Mouse (Mus musculus) regulatory T cell (primary cell): ENCODE results near the gene Jpt2.
"Not testable (repeated sequence)": the region's sequence is repeated elsewhere in the genome, so short reads cannot be mapped to it uniquely, and the experiment has no call there.

Experiments used
- in situ Hi-C: fragments of 300-600 bp; cut with MboI, MseI; formaldehyde crosslinking; loops from one replicate; pipeline ENCODE4 v1.15.1; 2025; ENCODE audit warnings: high pct_unique_total_duplicates

Jpt2 gene

DNA sequence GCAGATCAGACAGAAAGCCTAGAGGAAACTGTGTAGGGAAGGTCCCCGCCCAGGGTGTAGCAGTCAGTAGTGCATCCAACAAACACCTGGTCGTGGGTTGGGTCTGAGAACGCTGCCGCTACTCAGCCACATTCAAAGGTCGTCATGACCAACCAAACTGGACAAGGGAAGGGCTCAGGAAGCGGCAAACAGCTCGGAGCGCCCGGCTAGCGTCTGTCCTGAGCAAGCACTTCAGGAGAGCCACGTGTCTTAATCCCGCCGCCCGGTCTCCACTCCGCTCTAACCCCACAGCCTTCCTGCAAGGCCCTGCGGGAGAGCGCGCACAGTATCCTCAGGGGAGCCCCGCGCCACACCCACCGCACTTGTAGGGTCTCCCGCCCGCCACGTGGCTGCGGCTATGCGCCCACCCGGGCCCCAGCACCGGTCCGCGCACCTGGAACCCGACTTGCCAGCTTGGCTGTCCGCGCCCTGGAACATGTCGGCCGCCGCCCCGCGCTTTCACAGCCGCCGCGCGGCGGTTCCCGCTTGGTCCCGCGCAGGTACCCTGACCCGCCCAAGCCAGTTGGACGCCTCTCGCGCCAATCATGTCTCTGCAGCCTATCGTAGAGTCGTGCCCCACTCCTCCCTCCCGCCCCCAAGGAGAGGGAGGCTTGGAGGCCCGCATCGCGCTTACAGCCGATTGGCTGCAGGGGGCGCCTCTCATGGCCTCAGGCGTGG, at the start of gene Jpt2:
Gene Jpt2, minus strand, starts transcription at position 555 of the 717 bp plus-strand sequence.
- in situ Hi-C loops, result no loop called here

DNA sequence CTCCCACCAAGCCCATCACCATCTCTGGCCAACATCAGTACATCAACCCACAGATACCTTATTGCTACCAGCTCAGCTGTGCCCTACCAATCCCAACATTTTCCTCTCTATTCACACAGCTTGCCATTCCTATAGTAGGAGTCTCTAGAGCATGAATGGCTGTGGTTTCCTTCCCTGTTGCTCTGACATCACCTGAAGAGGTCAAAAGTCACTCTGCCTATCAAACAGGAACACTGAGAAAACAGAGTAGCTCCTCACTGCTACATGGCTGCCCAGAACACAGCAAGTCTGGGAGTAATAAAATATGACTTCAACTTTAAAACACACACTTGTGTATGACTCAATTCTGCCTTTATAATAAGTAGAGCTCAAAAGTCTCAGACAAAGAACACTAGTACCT, 47.0 kb upstream of the Jpt2 start:
- in situ Hi-C loops, result no loop called here

DNA sequence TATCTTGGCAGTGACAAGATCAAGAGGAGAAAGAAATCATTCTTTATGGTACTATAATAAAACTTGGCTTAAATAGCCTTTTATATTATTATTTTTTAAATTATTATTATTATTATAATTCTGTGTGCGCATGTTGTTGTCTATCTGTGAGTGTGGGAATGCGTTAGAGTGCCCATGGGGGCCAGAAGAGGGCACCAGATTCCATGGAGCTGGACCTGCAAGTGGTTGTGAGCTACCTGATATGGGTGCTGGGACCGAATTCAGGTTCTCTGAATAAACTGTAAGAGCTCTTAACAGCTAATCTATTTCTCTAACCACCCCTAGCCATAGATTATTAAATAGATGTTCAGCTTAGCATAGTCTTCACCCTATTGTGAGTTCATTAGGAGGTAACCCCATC, 44.6 kb upstream of the Jpt2 start:
- in situ Hi-C loops, result no loop called here

DNA sequence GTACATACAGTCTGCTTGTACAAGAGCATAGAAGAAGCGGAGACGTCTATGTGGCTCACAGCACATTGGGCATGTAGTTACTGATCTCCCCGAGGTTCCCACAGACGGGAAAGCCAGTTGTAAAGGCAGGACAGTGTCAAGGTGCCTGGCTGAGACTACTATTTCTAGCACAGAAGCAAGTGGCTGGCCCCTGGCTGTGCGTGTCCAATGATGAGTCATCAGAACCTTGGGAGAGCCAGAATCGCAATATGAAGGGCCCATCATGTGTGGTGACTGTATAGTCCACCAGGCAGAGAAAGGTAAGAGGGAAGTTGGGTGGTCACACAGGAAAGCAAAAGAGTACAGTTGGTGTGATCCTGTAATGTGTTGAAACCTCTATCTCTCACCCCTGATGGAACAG, 34.2 kb upstream of the Jpt2 start:
- in situ Hi-C loops, result no loop called here

DNA sequence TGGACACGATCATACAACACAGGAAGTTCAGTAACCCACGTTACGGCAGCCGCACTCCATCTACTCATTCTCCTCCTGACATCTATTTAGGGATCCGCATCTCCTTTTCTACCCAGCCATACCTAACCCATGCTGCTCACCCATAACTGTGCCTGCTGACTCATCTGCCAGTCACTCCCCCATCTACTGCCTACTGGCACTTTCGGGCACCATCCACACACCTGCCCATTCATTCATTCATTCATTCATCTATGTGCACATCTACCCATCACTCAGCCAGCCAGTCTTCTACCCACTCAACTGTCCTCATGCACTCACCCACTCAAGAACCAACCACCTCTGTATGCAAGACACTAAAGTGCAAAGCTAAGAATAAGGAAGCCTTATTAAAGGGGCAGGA, 26.7 kb upstream of the Jpt2 start:
- in situ Hi-C loops, result no loop called here

DNA sequence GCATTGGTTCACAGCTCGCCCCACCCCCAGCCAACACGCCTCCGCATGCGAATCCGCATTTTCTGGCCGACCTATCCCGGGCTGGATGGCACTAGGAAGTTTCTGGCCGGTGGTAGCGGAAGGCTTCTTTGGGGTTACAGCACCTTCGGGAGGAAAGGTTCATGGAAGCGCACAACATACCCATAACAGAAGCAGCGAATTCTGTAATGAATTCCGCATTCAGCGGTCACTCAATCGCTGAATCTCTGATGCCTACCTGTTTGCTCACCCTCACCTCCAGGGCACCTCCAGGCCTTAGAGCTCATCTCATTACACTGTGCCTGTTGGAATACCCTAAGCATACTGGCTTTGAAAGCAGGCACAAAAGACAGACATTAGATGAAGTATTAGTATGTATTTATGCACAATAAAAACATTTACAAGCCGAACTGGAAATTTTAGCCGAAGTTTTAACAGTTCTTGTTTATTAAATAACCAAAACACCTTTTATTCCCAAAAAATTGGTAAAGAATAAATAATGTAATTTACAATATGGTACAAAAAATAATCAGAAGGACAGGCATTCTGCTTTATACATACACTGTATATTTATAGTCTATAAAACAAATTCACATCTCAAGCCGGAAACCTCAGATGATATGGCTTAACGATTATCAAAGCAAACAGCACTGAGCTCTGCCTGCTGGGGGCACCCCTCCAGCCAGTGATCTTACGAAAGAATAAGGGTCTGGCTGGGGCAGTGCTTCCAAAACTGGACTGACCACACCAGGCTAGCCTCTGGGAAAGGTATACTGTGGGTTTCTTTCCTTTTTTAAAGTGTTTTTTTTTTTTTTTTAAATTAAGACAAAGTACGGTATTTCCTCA, 595 bp upstream of the Jpt2 start:
- in situ Hi-C loops, result no loop called here

DNA sequence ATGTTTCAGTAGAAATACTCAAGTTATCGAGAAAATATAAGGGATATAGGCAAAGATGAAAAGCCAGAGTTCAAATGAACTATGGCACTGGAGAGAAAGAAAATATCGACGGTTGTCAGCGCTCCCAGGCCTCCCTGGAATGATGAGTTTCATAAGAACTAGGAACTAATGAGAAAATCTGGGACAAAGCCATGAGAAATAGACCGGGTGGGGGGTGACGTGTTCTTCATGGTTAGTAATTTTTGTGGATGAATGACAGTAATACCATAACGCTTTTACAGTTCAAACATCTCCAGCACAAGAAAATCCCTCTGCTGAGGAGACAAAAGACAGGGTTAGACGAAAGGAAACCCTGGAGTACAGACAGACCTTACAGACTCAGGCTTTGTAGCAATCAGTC, 1.1 kb downstream of the Jpt2 start:
- in situ Hi-C loops, result no loop called here

DNA sequence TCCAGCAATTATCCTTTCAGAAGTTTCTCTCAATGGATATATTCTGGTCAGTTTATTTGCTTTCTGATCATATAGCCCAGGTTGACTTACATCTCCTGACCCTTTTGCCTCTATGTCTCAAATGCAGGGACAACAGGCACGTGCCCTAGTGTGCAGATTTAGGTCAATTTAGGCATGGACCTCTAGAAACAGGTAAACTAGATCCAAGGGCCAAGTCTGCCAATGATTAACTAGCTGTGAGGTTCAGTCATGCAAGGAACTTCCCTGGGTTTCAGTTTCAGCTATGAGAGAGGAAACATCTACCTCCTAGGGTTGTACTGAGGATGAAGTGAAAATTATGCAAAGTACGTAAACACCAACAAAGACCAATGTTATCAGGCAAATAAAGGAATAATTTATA, 7.2 kb downstream of the Jpt2 start:
- in situ Hi-C loops, result no loop called here

DNA sequence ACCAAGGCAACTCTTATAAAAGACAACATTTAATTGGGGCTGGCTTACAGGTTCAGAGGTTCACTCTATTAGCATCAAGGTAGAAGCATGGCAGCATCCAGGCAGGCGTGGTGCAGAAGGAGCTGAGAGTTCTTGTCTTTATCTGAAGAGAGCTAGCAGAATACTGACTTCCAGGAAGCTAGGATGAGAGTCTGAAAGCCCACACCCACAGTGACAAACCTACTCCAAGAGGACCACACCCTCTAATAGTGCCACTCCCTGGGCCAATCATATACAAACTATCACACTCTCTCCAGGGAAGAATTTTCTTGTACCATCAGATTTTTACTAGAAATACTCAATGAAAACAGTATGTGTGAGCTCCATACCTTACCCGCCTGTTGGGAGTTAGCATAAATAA, 9.8 kb downstream of the Jpt2 start:
- in situ Hi-C loops, result no loop called here

DNA sequence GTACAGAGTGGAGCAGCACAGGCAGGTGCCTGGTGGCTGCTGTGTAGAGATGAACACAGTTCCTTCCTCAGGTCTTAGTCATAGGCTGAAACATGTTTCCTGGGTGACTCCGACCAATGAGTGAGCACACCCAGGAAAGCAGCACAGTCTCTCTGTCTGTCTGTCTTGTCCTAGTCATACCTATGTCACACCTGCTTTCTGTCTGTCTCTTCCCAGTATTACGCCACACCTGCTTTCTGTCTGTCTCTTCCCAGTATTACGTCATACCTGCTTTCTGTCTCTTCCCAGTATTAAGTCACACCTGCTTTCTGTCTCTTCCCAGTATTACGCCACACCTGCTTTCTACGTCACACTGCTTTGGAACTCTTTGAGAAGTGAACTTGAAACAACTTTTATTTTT, 12.3 kb downstream of the Jpt2 start:
- in situ Hi-C loops, result no loop called here

DNA sequence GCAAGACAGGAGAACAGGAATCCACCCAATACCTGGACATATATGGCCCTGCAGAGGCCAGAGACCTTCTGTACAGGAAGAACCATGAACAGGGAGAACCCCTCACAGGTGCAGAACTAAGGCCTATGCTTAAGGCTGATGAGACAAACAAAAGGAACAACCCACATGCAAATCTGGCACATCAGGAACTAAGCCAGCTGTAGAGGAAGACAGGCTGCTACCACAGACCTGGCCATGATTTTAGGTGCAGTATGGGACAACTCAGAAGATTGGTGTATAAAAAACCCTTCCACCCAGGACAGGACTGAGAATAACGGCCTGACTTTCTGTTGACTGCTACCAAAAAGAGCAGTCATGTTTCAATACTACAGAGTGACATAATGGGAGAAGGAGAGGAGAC, 16.9 kb downstream of the Jpt2 start:
- in situ Hi-C loops, result not testable (repeated sequence)

DNA sequence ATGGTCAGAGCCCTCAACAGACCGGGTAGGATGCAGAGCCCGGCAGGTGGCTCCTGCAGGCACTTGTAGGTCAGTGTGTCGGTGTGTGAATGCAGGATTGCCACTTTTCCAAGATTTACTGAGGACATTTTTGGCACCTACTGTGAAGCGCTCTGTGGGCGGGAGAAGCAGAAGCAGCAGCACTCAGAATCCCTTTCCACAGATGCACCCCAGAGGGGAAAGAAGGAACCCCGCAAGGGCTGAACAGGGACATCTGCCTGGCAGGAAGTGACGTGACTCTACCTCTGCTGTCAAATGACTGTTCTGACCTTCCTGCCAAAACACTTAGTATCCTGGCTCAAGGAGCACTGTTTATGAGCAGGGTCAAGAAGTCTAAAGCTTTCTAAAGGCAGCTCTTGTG, 17.5 kb downstream of the Jpt2 start:
- in situ Hi-C loops, result no loop called here

DNA sequence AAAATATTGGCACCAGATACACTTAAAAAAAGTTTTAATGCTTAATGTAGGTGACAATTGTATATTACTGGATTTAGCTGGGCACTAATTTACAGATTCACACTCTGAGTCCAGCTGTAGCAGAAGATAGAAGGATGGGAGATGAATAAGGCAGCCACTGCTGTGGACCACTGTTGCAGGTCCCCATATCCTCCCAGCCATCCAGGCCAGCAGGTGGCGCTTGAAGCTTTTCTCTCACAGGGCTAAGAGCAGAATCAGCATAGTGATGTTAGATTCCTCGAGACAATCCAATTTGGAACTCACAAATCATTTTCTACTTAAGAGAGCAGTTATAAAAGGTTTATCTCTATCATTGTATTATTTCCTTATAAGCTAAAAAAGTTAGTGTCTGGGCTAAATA, 18.0 kb downstream of the Jpt2 start:
- in situ Hi-C loops, result not testable (repeated sequence)

DNA sequence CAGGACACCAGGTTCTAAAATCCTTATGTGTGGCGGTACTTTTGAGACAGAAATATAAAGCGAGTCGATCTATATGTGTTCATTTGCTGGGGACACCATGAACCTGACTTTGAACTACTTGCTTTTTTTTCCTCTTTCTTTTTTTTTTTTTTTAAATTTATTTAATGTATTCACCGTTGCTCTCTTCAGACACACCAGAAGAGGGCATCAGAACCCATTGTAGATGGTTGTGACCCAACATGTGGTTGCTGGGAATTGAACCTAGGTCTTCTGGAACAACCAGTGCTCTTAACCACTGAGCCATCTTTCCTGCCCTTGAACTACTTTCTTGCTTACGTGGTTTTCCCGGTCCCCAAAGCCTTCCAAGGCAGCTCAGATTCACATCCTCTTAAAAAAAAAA, 23.2 kb downstream of the Jpt2 start:
- in situ Hi-C loops, result no loop called here

DNA sequence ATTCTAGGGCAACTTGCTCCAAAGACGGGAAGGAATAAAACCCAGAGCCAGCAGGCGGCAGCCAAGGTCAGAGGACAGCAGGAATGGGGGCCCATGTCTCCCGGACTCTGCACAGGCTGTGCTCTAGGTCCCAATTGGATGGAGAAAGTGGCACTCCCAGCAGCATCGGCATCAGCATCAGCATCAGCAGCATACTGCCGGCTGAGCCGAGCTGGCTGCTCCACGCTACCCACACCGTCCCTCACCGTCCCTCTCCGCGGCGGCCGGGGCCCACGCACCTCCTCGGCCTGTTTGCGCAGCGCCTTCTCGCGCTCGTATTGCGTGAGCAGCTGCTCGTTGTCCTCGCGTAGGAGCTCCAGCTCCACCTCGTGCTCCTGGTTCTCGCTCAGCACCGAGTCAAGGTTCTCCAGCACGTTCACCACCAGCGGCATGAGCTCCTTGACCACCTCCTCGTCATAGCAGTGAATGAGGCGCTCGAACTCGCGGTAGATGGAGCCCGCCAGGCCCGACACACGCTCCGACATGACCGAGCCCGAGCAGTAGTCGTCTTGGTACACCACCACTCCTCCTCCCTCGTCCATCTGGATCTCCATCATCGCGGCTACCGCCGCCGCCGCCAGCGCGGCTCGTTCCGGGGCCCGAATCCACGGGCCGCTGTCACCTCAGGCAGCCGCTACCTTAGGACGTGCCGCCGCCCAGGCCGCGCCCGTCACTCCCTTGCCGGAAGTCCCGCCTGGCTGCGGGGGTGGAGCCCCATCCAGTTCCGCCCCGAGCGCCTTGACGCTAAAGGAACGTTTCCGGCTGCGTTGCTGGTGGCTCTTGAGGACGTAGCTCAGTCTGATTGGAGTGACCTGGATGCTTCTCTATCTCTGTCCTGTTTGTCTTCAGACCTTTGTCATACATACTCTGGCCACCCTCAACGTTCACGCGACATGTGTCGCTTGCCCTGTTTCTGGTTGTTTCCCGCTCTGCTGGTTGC, 23.9 kb downstream of the Jpt2 start, which contains the start of gene Mapk8ip3:
Gene Mapk8ip3, minus strand, starts transcription at position 719 of the 979 bp plus-strand sequence.
- in situ Hi-C loops, result no loop called here

DNA sequence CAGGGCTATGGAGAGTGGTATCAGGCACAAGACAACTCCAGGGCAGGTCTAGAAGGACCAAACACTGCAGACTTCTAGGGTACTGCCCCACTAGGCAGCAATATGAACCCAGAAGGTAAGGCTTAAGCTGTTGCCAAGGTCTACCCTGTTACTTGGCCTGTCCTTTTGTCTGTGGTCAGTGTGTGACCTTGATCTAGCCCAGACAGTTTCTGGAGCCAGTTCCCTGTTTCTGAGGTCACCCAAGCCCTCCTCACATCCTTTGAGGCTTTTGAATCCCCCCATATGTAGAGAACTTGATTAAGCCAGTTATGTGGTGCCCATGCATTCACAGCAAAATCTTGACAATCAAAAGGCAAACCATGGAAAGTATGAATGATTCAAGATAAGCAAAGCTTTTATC, 24.8 kb downstream of the Jpt2 start:
- in situ Hi-C loops, result no loop called here

DNA sequence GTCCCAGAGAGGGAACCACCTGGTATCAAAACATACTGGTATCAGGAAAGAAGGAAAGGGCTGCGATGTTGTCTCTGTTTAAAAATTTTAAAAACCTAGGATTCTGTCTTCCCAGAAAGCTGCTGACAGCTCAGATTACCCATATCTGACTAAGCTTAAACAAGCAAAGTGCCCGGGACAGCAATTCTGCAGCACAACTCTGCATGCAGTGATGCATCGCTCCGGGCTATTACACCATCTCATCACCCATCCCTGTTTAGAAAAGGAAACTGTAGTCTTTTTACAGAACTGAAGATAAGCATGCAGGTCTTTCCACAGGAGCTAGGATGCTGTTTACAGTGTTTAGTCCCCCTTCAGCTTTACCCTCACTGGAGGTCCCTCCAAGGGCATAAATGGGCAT, 25.6 kb downstream of the Jpt2 start:
- in situ Hi-C loops, result no loop called here

DNA sequence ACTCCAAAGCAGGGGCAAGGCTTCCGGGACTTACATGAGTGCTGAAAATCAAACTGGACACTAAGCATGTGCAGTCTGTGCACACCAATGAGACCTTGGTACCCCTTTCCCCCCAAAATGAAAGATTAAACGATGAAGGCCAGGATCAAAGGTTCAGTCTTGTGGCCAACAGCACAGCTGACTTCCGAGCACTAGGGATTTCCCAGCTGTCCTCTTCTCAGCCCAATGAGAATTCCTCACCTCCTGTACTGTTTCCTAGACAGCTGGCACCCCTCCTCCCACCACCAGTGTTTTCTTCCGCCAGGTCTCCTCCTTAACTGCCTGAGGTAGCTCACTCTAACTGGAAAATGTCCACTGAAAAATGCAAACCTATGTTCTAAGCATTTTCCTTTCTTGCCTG, 27.3 kb downstream of the Jpt2 start:
- in situ Hi-C loops, result no loop called here

DNA sequence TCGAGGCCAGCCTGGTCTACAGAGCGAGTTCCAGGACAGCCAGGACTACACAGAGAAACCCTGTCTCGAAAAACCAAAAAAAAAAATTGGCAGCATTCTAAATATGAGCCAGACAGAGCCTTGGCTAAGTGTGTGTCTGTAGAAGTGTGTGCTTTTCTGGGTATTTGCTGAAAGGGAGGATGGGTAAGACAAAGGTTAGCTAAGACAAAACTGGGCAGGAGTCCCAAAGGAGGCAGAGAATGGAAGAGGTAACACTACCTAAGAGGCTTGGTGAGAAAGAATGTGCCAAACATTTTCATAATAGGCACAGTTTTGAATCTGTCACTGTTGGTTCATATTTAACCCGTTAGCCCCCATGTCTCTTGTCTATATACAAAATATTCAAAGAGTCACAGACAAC, 28.1 kb downstream of the Jpt2 start:
- in situ Hi-C loops, result no loop called here

DNA sequence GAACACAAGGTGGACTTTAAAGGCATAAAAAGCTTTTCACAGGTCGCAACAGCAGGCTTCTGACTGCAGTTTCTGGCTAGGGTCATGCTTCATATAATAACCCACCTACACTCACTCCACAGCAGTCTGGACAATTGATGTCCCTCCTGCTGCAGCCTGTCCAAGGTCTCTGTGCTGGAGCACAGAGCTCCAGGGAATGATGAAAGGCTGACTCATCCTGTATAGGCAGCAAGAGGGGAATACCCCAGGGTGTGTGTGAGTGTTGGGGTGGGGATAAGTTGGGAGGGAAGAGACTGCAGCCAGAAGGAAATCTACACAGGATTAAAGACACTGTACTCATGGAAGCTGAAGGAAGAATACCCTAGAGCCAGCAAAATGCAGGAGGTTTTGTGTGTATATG, 31.0 kb downstream of the Jpt2 start:
- in situ Hi-C loops, result no loop called here

DNA sequence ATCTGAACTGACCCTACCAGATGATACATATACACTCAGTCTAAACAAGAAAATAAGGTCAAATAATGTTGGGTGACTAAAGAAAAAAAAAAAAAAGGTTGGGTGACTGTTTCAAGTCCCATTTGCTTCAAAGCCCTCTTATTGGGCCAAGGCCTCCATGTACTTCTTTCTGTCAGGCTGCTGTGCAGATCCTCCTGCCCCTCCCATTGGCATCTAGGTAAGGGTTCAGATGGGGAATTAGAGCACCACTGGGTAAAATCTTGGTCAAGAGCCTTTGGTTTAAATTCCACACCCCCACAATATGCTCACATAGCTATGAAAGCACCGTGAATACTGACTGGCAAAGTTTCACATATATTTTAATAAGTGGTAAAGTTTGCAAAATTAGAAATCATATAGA, 37.2 kb downstream of the Jpt2 start:
- in situ Hi-C loops, result no loop called here

DNA sequence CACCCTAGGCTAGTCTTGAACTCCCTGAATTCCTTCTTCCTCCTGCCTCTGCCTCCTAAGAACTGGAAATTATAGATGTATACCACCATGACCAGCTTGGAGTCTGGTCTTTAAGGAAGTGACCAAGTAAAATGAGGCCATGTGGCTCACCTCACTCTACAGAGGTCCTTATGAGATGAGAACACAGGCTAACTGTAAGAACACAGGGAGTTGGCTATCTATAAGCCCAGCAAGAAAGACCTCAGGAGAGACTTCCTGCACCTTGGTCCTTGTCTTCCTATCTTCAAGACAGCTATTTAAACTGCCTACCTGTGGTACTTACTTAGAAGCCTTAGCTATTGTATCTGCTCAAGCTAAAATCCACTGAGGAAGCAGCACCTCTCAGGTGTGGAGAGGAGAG, 46.5 kb downstream of the Jpt2 start:
- in situ Hi-C loops, result no loop called here
